Mouse (Mus musculus) stomach, embryonic 15.5 days (tissue): Measurements from ENCODE around the gene Slc8a2. TPM values are rescaled to one million over a fixed set of nuclear protein-coding genes. Genes with fewer than 3 reads are reported as not detected.
A peak's percentile ranks its signal among the peaks of the same experiment; 100 is the strongest.

Experiments
- ATAC-seq: fragments of 200-750 bp; cut with Nextera tagmentation; 2 replicates; pipeline ENCODE4 v1.8.0; 2017; ENCODE audit warnings: low read depth, moderate number of reproducible peaks, moderate TSS enrichment; ENCODE audit not compliant: insufficient read depth, low FRiP score
- H3K27ac ChIP-seq: fragments of 300-500 bp; sonication (generic); 2 replicates; pipeline ENCODE4 v1.5.1; 2015; ENCODE audit warnings: mild to moderate bottlenecking, inconsistent platforms
- H3K27me3 ChIP-seq: fragments of 300-500 bp; sonication (generic); replicated peaks from 2 replicates; pipeline ENCODE4 v1.6.1; 2015; ENCODE audit warnings: inconsistent platforms
- H3K36me3 ChIP-seq: fragments of 300-500 bp; sonication (generic); 2 replicates; pipeline ENCODE4 v1.6.1; 2015; ENCODE audit warnings: inconsistent platforms
- H3K4me1 ChIP-seq: fragments of 300-500 bp; sonication (generic); 2 replicates; pipeline ENCODE4 v1.6.1; 2015; ENCODE audit warnings: inconsistent platforms
- H3K4me2 ChIP-seq: fragments of 300-500 bp; sonication (generic); 2 replicates; pipeline ENCODE4 v1.6.1; 2015; ENCODE audit warnings: mild to moderate bottlenecking, inconsistent platforms
- H3K4me3 ChIP-seq: fragments of 300-500 bp; sonication (generic); replicated peaks from 2 replicates; pipeline ENCODE4 v1.5.1; 2015; ENCODE audit warnings: inconsistent platforms
- H3K9ac ChIP-seq: fragments of 300-500 bp; sonication (generic); 2 replicates; pipeline ENCODE4 v1.6.1; 2015; ENCODE audit warnings: inconsistent platforms
- H3K9me3 ChIP-seq: fragments of 300-500 bp; sonication (generic); 2 replicates; pipeline ENCODE4 v1.6.1; 2016; ENCODE audit warnings: inconsistent platforms
- WGBS: fragments of 180-500 bp; shearing (Covaris S2); methylation state at CpG from one replicate; pipeline ENCODE4 v1.1.7; 2015; 5-methylcytosine and 5-hydroxymethylcytosine counted together
- polyA plus RNA-seq: library from polyadenylated mRNA; unstranded; fragments of >200 nt; fragmentation: Nextera tagmentation; extraction: Ambion mirVana; gene quantifications from 2 replicates; pipeline ENCODE4 v1.2.1, GENCODE M21; 2015

Gene Slc8a2
- polyA plus RNA-seq, 1 experiment from 2014 or later: 0.30 TPM

DNA sequence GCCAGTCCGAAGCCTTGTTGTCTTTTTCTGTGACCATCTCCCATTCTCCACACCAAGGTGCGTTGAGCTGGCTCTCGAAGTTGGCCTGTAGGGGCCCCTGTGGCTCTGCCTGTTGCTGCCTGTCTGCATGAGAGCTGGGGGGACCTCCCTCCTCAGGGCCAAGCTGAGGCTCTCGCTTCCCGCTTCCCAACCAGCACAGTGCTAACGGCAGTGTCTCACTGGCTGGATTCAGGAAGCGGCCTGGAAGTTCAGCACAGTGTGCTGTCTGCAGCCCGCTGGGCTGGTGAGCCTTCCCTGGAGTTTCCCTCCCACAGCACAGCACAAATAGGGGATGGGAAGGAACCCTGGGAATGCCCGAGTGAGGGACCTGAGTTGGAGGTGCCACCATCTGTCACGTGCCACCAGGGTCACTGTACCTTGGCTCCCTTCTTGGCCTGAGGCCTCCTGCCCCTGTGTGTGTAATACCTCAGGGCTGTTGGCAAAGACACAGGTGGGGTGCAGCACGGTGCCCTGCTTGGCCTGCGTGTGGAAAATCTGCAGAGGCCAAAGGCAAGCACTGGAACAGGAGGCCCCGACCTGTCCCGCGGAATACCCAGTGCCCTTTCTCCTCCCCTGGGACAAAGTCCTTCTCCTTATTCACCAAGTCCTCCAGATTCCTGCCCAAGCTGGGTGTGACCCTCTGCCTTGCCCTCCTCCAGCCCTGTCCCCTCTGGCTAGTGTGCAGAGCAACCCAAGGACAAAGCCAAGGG is 73.3 kb downstream of the Slc8a2 start:
- no peaks in the 10 kb centered on the region for H3K9me3 ChIP-seq
- no peak overlapping the region for H3K9ac ChIP-seq
- no peaks in the 10 kb centered on the region for H3K27me3 ChIP-seq
- H3K4me3 ChIP-seq: peak overlapping the region; percentile 13
- 0 out of 2 replicates have a peak overlapping the region, but pooled peaks have one; percentile 31 for H3K27ac ChIP-seq
- ATAC-seq: no peak
- H3K4me1 ChIP-seq: no peaks in the 10 kb centered on the region
- peaks cover 22% of the 10 kb centered on the region; the same call in 1 of the 2 replicates for H3K36me3 ChIP-seq
- peak overlapping the region; percentile 5; the same call in 1 of the 2 replicates for H3K4me2 ChIP-seq
- WGBS: 77% methylated on average over 15 of the region's 15 CpGs

DNA sequence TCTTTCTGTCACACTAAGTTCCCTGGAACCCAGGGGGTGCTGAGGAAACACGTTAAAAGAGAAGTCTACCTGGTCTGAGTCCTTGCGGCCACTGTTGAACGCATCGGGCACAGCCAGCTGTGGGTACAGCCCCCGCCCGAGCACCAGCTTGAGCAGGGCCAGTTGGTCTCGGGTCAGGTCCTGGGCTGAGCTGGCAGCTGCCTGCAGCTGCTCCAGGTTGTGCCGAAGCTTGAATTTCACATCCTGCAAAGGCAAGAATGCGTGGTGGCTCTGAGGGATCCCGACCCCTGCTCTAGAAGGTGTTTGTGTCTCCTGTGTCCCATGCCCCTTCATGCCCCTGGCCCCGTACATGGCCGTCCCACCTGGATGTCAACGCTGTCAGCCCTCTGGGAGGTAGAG is 73.9 kb downstream of the Slc8a2 start:
- WGBS: 87% methylated on average over 13 of the region's 13 CpGs
- Histone ChIP-seq H3K4me2 (no peak overlapping the region; the same call in 1 of the 2 replicates), H3K9me3 (no peaks in the 10 kb centered on the region), H3K4me3 (peak overlapping the region; percentile 13), H3K27me3 (no peaks in the 10 kb centered on the region), H3K36me3 (peaks cover 18% of the 10 kb centered on the region; the same call in 1 of the 2 replicates), H3K27ac (0 out of 2 replicates have a peak overlapping the region, but pooled peaks have one; percentile 31), H3K9ac (no peak overlapping the region), H3K4me1 (no peaks in the 10 kb centered on the region)
- ATAC-seq: no peak

DNA sequence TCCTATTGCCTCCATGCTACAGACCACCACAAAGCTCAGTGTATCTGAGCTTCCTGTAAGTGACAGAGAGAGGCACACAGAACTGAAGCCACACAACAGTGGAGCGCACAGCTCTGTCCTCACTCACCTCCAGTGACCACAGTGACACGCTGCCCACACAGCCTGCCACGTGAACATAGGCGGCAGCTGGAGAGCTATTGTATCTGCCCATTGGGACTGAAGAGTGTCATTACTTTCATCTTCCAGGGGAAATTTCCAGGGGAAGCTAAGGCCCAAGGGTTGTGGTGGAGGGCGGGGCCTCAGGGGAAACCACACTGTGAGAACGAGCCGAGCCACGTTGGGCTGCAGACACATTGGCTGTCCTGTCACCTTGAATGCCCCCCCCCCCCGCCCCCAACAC is 75.2 kb downstream of the Slc8a2 start:
- Histone ChIP-seq H3K27me3 (no peaks in the 10 kb centered on the region), H3K4me3 (no peak overlapping the region), H3K36me3 (peaks cover 20% of the 10 kb centered on the region; the same call in 1 of the 2 replicates), H3K4me1 (no peaks in the 10 kb centered on the region), H3K27ac (peak overlapping the region; percentile 61; the same call in 1 of the 2 replicates), H3K9me3 (no peaks in the 10 kb centered on the region), H3K4me2 (no peak overlapping the region), H3K9ac (no peak overlapping the region)
- 76% methylated on average over 9 of the region's 9 CpGs for WGBS
- no peak for ATAC-seq

DNA sequence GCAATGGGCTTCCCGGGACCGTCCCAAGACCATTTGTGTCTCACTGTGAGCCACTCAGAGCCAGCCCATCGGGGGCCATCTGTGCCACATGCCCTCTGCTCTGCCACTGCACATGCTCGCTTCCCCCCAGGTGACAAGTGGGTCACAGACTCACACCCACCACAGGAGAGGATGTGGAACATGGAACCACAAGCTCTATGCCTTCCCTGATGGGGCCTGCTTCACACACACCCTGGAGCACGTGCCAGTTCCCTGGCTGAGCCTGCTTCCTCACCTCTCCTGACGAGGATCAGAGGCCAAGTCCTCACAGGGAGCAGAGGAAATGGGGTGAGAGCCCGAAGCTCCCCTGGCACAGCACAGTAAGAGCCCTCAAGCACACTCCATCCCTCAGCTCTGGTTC is 77.5 kb downstream of the Slc8a2 start:
- Histone ChIP-seq H3K27me3 (no peaks in the 10 kb centered on the region), H3K4me3 (no peak overlapping the region), H3K36me3 (peaks cover 21% of the 10 kb centered on the region; the same call in 1 of the 2 replicates), H3K27ac (no peak overlapping the region), H3K4me1 (no peaks in the 10 kb centered on the region), H3K9ac (no peak overlapping the region), H3K4me2 (no peak overlapping the region), H3K9me3 (no peaks in the 10 kb centered on the region)
- 83% methylated on average over 7 of the region's 7 CpGs for WGBS
- ATAC-seq: no peak

DNA sequence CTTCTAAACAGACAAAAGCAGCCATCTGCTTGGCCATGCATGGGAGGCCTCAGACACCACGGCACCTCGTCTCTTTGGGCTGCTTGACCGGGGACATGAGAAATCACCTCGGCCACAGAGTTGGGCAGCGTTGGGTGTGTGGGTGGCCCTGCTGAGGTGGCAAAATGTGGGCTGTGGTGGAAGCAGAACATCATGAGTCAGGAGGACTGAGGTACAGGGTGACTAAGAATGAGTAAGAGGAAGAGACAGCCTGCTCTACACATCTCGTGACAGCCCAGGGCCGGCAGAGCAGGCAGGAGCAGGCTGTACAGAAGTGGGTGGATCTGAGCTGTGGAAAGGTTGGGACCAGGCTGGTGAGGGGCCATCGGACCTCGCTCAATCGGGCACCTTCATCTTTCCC is 77.9 kb downstream of the Slc8a2 start:
- no peaks in the 10 kb centered on the region for H3K9me3 ChIP-seq
- H3K27me3 ChIP-seq: no peaks in the 10 kb centered on the region
- 83% methylated on average over 10 of the region's 10 CpGs for WGBS
- H3K4me1 ChIP-seq: no peaks in the 10 kb centered on the region
- H3K36me3 ChIP-seq: peaks cover 21% of the 10 kb centered on the region; the same call in 1 of the 2 replicates
- H3K4me3 ChIP-seq: no peak overlapping the region
- H3K4me2 ChIP-seq: no peak overlapping the region
- no peak overlapping the region for H3K9ac ChIP-seq
- 0 out of 2 replicates have a peak overlapping the region, but pooled peaks have one; percentile 16 for H3K27ac ChIP-seq
- ATAC-seq: no peak

DNA sequence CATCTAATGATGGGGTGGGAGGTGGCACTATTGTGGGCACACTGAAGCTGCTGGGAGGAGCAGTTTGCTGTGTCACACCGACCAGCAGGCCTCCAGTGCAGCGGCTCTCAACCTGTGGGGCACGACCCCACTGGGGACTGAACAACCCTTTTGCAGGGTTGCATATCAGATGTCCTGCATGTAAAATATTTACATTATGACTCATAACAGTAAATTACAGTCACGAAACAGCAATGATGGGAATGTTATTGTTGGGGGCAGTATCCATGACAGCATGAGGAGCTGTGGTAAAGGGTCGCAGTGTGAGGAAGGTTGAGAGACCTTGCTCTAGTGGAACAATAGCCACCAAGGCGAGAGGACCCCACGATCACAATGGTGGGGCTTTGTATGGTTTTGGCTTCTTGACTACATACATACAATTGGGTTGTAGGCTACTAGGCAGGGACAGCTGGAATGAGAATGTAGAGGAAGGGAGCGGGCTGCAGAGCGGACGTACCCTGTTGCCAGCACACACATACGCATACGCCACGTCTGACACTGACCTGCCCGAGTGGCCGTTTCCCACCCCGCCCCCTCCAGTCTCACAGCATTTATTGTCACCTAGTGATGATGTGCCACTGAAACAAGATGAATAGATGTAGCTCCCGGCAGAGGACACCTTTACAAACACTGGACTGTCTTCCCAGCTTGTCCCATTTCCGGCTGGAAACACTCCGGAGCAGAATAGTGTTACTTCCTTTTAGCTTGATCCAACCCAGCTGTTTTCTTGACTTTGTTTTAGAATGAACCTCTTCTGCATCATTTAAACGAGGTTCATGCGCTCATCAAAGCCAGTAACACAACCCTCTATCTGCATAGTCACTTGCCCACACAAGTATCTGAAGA is 79.4 kb downstream of the Slc8a2 start:
- Histone ChIP-seq H3K36me3 (peaks cover 25% of the 10 kb centered on the region; the same call in 1 of the 2 replicates), H3K9ac (no peak overlapping the region), H3K4me1 (no peaks in the 10 kb centered on the region), H3K4me2 (no peak overlapping the region), H3K27ac (no peak overlapping the region; the same call in 1 of the 2 replicates), H3K27me3 (no peaks in the 10 kb centered on the region), H3K9me3 (no peaks in the 10 kb centered on the region), H3K4me3 (no peak overlapping the region)
- no peak for ATAC-seq
- WGBS: 58% methylated on average over 21 of the region's 21 CpGs

Other genes with a start within 250 kb of the Slc8a2 start
- gene Crx, start 249.9 kb upstream of the Slc8a2 start, polyA plus RNA-seq: not detected in 2 replicates
- gene Crxos, start 247.2 kb upstream of the Slc8a2 start, polyA plus RNA-seq: not detected in 2 replicates
- gene Selenow, start 207.4 kb upstream of the Slc8a2 start, polyA plus RNA-seq: 686 and 711 TPM in 2 replicates
- gene Nop53, start 183.8 kb upstream of the Slc8a2 start, polyA plus RNA-seq: 173 and 183 TPM in 2 replicates
- 49.0 and 49.6 TPM in 2 replicates for gene Ehd2, start 162.3 kb upstream of the Slc8a2 start, polyA plus RNA-seq
- gene Bicra, start 81.9 kb upstream of the Slc8a2 start, polyA plus RNA-seq: 5.8 and 7.2 TPM in 2 replicates
- 0.04 and 0.10 TPM in 2 replicates for gene Zfp541, start 68.0 kb upstream of the Slc8a2 start, polyA plus RNA-seq
- 175 and 176 TPM in 2 replicates for gene Napa, start 31.4 kb upstream of the Slc8a2 start, polyA plus RNA-seq
- 29.5 and 29.9 TPM in 2 replicates for gene Kptn, start 9.9 kb upstream of the Slc8a2 start, polyA plus RNA-seq
- gene Meis3, start 45.3 kb downstream of the Slc8a2 start, polyA plus RNA-seq: 28.2 and 28.8 TPM in 2 replicates
- 37.9 and 55.3 TPM in 2 replicates for gene Dhx34, start 92.2 kb downstream of the Slc8a2 start, polyA plus RNA-seq
- 0.28 and 0.37 TPM in 2 replicates for gene C5ar2, start 114.3 kb downstream of the Slc8a2 start, polyA plus RNA-seq
- 3.7 and 4.1 TPM in 2 replicates for gene C5ar1, start 129.7 kb downstream of the Slc8a2 start, polyA plus RNA-seq
- 20.5 and 21.1 TPM in 2 replicates for gene Inafm1, start 143.8 kb downstream of the Slc8a2 start, polyA plus RNA-seq
- 26.7 and 27.0 TPM in 2 replicates for gene Ccdc9, start 157.0 kb downstream of the Slc8a2 start, polyA plus RNA-seq
- 6.7 and 7.4 TPM in 2 replicates for gene Bbc3, start 178.6 kb downstream of the Slc8a2 start, polyA plus RNA-seq